Mouse (Mus musculus) right cerebral cortex, adult 18-20 months (tissue): ENCODE measurements around the gene Amigo3.
A peak's percentile ranks its signal among the peaks of the same experiment; 100 is the strongest.
"Not testable (repeated sequence)": the region's sequence is repeated elsewhere in the genome, so short reads cannot be mapped to it uniquely, and the experiment has no call there.

Source experiments
- DNase-seq: peaks from one replicate; pipeline ENCODE4 v3.0.0; 2022; ENCODE audit warnings: mixed read lengths

Amigo3 gene

DNA sequence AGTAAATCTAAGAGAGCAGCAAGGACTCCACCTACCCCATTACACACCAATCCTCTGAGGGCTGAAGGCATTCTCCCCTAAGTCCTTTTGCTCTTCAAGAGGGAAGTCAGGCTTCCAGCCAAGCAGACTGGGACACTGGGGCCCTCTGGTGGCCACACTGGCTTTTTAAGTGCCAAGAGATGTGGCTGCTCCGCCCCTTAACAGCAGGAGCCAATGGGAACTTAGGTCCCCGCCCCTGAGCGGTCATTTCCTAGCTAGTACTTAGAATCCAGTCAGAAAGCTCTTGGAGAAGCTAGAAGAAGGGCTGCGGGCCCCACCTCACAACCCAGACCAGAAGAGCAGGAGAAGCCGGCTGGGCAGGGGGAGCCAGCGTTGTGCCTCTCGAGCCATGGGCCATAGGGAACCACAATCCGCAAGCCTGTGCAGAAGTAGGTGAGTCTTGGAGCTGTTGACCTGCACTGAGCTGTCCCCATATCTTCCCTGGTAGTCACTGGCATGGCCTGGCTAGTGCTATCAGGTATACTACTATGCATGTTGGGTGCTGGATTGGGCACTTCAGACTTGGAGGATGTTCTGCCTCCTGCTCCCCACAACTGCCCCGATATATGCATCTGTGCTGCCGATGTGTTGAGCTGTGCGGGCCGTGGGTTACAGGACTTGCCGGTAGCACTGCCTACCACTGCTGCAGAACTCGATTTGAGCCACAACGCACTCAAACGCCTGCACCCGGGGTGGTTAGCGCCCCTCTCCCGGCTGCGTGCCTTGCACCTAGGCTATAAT, at the start of gene Amigo3:
Amigo3 (plus strand) TSS at position 275 of the 780 bp plus-strand sequence.
- peak; percentile 96 for DNase-seq

DNA sequence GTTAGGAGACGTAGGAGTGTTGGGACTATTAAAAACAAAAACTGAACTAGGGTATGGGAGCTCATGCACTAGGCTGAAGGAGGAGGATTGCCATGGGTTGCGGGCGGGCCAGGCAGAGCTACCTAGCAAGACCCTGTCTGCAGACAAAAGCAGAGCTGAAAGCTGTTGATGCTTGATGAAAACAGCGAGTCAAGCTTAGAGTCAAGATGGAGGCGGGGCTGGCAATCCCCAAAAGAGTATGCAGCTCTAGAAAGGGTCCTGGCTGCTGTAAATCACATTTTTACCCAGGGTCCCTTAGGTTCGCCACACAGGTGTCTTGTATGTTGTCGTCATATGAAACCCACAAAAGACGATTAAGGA, 49.4 kb upstream of the Amigo3 start:
- DNase-seq = no peak

DNA sequence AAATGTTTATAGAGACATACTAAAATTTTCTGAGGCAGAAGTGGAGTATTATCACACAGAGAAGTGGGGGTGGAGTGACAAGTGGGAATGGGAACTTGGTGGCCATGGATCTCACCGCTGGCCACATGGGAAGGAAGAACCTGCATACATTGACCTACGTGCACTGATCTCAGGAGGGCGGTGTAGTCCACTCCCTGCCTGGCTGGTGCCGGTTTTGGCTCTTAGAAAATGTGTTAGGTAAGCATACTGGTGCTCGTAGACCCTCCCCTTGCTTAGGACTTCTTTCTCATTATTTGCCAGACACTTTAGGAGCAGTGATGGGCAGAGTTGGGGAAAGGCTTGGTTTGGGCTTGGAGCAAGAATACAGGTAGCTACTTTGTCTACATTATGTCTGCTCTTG, 44.9 kb upstream of the Amigo3 start:
- no peak for DNase-seq

DNA sequence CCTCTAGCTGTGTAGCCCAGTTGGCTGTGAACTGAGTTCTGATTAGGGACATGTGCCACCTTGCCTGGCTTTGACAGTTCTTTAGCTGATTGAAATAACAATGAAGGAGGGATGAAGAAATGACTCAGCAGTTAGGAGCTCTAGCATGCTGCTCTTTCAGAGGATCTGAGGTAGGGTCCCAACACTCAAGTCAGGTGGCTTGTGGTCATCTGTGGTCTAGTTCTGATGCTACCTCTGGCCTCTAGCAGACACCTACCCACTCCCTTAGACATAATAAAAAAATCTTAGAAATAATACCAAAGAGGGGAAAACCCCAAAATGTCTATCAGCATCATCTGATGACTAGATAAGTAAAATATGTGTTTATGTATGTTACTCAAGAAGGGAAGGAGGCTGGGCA, 42.6 kb upstream of the Amigo3 start:
- no peak for DNase-seq

DNA sequence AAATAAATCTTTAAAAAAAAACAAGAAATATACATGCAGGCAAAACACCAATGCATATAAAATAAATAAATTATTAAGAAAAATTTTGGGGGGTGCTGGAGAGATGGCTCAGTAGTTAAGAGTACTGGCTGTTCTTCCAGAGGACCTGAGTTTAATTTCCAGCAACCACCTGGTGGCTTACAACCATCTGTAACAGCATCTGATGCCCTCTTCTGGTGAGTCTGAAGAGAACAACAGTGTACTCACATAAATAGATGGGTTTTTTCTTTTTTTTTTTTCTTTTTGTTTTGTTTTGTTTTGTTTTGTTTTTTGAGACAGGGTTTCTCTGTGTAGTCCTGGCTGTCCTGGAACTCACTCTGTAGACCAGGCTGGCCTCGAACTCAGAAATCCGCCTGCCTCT, 39.4 kb upstream of the Amigo3 start:
- not testable (repeated sequence) for DNase-seq

DNA sequence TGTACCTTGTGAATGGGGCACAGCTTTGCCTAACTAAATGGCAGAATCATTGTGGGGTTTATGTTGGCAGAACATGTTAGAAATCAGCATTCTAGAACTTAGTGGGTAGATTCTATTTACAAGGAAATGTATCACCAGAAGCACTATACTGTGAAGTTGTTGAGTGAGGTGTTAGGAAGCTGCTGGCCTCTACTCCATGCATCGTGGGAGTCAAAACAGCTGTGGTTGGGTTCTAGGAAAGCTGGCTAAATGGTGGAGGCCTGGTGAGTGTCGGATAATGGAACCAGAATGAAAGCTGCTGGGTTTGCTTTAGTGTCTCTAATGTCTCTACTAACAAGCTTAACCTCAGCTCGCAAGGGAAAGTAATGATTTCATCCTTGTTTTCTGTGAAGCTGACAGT, 35.8 kb upstream of the Amigo3 start:
- DNase-seq = peak; percentile 45

DNA sequence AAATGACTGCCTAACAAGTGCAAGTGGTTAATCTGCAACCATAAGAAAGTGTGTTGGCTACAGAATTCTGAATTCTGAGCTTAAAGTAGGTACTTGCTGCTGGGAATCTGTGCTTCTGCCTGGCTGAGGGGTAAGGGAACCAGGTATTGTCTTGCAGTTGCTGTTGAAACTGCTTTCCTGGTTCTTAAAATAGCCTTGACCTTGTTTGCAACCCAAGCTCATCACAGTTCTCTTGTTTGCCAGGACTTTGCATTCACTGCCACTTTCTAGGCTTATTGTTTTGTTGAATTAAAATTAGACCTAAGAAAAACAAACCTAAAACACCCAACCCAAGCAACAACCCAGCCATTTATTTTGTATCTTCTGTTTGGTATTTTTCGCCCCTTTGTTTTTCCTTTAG, 32.2 kb upstream of the Amigo3 start:
- DNase-seq = no peak

DNA sequence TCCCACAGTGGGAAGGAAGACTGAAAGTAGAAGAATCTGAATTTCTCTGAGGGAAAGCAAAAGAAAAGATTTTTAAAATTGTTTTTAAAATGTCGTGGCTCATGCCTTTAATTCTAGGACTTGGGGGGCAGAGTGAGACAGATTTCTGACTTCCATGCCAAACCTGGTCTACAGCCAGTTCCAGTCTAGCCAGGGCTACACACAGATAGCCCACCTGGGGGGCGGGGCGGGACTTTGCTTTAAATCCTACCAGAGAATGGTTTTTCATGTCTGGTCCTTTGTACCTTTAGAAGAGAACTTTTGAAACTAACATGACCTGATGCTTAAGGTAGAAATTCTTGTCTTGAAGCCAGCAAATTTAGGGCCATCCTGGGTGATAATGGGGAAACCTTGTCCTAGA, 29.7 kb upstream of the Amigo3 start:
- no peak for DNase-seq

DNA sequence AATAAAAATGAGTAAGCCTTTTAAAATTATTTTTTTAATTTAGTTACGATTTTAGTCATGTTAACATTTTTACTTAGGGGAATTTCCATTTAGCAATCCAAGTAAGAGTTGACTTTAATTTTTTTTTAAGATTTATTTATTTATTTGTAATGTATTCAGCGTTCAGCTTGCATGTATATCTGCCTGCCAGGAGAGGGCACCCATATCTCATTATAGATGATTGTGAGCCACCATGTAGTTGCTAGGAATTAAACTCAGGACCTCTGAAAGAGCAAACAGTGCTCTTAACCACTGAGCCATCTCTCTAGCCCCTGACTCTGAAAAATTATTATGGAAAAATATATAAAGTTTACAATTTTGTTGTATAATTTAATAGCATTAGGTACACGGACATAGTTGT, 26.4 kb upstream of the Amigo3 start:
- no peak for DNase-seq

DNA sequence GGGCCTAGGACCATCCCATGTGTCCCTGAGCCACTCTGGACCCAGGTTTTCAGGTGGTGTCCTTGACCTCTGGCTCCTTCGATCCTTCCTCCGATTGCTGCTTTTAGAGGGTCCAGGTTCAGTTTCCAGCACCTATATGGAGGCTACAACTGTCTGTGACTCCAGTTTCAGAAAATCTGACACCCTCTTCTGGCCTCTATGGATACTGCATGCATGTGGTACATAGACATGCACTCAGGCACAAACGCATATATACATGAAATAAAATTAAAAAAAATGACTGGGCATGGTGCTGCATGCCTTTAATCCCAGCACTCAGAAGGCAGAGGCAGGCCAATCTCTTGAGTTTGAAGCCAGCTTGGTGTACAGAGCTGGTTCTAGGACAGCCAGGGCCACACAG, 25.1 kb upstream of the Amigo3 start:
- no peak for DNase-seq

DNA sequence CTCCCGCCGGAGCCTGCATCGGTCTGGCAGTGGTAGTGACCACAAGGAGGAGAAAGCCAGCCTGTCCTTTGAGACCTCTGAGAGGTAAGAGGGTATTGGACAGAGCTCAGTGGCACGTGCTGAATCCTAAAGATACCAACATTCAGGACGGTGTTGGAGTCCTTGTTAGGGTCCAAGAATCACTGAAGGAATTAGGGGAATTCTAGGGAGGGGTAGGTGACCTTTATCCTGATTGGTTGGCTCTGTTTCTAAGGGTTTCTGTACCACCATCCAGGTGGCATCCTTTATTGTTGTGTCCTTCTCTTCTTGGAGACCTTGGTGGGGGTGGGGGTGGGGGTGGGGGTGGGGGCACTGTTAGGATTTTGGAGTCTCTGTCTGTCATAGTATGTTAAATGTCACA, 20.8 kb upstream of the Amigo3 start:
- no peak for DNase-seq

DNA sequence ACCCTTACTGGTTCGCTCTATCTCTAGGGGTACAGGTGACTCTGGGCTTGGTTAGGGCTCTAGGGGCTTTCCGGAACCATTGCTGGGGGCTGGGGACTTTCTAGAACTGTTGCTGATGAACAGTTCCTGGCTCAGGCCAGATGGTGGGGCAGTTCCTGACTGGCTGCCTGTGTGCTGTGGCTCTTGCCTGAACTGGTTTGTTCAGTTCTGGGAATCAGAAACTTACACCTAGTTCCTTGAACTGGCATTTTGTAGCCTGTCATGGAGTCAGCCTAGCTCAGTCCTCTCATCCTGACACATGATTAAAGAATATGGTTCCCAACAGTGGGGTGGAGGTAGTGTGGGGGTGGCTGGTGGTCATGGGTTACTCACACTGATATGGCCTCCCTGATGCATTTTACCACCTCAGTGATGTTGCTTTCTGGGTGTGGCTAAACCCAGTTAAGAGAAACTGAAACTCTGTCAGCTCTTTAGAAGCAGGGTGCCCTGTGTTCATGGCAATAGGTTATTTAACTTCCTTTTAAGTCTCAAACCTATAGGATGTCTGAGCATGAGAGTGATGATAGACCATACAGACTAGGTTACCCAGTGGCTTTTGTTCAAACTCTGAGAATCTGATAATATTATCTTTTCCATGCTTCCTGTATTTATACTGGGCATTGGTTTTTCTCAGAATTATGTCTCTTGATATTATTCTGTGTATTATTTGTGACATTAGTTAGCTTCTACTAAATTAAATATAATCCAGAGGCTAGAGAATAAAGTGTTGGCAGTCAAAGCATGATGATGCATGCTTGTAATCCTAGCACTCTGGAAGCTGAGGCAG, 17.4 kb upstream of the Amigo3 start:
- no peak for DNase-seq

DNA sequence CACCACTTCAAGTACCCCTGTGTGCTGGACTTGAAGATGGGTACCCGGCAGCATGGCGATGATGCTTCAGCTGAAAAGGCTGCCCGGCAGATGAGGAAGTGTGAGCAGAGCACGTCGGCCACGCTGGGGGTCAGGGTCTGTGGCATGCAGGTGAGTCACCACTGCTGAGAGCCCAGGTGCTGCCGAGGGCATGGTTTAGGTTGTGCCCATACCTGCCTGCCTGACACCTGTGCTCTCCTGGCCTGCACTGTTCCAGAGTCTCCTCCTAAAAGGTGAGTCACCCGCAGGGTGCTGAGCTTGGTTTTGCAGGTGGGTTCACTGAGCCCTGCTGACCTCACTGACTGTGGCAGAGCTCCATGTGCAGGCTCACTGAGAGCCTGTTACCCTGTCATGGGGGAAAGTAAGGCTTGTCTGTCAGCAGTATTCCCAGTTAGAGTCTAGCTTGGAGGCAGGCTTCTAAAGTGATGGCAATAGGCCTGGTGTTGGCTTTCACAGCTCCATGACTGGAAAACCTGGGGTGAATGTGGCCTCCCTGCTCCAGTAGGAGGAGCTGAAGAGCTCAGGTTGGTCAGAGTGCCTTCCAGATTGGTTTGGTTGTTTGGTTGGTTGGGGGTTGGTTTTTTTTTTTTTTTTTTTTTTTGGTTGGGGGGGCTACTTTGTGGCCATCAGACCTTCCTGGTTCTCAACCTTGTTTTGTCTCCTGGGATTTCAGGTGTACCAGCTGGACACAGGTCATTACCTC, 8.0 kb upstream of the Amigo3 start:
- no peak for DNase-seq

DNA sequence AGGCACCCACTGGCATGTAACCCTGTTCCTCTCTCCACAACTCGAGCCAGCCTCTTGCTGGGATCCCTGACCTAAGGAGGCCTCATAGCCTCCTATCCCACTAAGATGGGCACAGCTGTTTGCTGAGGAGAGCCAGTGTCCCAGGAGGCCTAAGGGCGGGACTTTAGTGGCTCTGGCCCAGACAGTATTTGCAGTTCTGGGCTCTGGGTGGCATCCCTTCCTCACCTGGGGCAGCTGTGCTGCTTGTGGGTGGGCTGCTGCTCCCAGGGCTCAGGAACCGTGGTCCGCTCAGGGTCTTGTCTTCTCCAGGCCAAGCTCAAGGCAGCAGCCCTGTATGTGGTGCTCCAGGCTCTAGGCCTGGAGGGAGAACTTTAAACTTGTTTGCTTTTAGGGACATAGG, 6.4 kb upstream of the Amigo3 start:
- DNase-seq = no peak

DNA sequence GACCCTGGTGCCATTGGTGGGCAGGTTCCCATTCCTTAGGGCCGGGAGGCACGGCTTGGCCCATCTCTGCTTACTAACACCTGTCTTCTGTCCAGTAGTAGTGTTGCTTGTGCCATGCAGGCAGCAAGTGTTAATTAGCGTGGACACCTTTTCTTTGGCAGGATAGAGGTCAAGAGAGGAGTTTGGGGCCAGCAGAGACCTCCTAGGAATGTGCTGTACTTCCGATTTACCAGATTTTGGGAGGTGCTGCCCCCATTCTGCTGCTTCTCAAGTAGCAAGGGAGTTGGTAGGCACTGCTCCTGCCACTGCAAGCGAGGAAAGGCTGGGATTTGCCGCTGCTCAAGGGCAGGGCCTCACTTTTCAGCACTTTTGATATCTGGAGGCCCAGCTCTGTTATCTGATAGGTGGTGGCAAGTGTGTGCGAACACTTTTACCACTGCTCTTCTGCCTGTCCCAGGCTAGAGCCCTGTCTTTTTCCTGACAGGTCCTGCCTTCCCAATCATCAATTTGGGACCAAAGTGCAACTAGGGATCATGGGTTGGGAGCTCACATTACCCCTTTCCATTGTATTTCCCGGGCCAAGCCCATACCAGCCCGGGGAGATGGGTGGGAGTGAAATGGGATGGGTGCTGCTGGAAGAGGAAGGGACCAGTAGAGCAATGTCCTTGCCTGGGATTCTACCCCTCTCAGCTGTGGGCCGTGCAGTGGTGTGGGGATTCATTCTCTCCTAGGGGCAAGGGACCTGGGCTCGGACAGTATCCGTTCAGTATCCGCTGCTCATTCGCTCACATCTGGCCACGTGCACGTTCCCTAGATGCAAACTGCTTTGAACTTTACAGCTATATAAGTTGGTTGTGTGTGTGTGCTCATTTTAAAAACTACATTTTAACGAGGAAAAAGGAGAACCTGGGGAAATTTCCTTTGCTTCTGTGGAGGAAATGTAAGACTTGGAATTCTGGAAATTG, 5.1 kb upstream of the Amigo3 start:
- no peak for DNase-seq

DNA sequence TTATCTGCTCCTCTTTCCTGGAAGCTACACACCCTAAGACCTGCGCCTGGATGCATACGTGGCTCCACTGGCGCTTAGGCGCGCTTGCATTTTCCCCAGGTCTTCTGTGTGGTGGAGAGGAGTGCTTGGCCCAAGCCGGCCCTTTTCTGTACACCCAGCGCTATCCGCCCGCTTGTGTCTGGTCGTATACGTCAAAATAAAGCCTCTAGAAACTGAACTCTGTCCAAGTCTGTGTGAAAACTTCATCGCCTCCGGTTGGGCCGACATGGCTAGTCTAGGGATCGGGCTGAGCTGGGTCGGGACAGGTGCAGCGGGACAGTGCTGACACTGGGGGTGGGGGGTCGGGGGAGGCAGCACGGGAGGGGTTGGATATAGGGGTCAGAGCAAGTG, 4.4 kb upstream of the Amigo3 start:
- DNase-seq = no peak

DNA sequence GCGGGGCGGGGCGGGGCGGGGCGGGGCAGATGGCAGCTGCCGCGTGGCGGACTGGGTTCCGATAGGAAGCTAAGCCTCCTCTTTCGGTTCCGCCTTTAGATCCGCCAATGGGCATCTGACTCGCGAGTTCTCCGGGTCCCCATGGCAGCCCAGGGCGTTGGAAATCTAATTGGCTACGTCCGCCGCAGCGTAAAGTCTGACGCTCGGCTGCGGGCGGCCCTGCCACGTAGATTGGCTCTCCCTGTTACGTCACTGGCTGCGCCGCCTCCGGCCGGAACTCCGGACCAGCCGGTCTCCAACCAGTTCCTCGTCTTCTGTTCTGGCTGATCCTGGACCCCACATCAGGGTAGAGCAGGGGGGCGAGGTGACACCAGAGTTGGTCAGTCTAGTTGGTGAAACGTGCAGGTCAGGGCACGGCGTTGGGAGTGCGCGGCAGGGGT, 3.9 kb upstream of the Amigo3 start, which contains the start of gene Gmppb:
Gmppb (plus strand) TSS at position 227 of the 440 bp plus-strand sequence.
- DNase-seq = peak; percentile 98

DNA sequence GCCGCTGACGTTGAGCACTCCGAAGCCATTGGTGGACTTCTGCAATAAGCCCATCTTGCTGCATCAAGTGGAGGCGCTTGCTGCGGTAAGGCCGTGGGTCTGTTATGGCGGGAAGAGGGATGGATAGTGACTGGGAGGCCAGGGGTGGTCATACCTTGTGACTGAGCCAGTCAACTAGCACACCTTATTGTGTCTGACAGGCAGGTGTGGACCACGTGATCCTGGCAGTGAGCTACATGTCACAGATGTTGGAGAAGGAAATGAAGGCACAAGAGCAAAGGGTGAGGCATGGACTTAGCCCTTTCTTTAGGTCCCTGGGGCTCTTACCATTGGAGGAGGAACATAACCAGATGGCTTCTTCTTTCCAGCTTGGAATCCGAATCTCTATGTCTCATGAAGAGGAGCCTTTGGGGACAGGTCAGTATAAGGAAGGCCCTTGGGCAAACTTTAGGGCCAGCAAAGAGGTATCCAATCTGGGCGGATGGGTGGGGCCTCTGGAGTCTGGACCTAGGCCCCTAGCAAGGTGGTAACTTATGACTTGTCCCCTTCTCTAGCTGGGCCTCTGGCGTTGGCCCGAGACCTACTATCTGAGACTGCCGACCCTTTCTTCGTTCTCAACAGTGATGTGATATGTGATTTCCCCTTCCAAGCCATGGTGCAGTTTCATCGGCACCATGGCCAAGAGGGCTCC, 3.3 kb upstream of the Amigo3 start:
- DNase-seq = no peak

DNA sequence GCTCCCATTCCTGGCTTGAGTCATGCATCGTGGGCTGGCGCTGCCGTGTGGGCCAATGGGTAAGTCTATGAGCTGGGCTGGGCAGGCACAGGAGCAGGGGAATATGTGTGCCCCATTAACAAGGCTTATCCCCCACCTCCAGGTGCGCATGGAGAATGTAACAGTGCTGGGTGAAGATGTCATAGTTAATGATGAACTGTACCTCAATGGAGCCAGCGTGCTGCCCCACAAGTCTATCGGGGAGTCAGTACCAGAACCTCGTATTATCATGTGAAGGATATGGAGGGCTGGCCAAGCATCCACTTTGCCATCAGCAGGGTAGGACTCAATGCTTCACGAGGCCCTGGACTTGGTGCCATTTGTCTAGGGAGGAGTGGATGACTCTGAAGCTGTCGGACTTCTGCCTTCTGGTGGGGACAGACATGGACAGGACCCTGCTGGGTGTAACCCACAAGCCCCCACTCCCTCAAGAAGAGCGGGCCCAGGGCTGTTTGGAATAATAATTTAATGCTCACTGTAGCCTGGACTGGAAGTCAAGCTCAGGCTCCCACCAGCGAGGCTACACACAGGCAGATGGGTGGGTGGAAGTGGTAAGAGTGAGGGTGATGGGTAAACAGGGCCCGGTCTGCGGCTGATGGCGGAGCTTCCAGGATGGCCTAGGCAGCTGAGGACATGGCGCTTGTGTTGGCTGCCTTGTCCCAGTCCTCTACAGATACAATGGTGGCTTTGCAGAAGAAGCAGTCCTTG, 1.6 kb upstream of the Amigo3 start:
- no peak for DNase-seq

DNA sequence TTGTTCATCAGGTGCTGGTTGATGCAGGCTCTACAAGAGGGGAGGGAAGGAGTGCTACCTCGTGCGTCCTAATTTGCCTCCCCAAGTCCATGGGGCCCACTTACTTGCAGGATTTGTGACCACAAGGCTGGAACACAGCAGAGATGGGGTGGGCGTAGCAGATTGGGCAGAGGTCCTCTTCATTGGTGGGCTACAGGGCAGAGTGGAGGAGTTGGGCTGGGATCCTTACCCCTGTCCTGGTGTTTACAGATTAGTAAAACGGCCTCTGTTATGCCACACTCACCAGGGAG, 1.1 kb upstream of the Amigo3 start:
- DNase-seq = no peak

DNA sequence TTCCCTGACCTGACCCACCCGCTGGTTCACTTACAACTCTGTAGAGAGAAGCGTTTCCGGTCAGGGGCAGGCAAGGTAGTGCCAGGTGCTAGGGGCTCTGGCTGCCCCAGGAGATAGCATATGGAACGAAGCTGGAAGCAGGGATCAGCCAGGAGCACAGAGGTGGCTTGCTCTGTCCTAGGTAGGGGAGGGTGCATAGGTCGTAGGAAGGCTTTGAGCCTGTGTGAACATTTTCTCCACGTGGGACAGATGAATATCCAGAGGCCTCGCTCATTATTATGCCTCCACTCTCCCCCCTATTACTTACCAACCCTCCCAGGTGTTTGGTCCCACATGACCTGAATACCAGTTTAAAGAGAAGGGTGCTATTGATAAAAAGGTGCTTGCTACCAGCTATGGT, 548 bp upstream of the Amigo3 start:
- DNase-seq = no peak
